Mouse (Mus musculus) brain, embryonic 14.5 days (tissue): Measurements from ENCODE around the gene Pim2.

Experiments
- CTCF ChIP-seq: fragments of 200-500 bp; IDR thresholded peaks from 2 replicates; pipeline ENCODE4 v1.5.1; 2012; ENCODE audit warnings: inconsistent platforms, mild to moderate bottlenecking, moderate library complexity, borderline replicate concordance; ENCODE audit not compliant: insufficient read depth, insufficient read length; ENCODE audit errors: extremely low read depth
- POLR2A ChIP-seq: fragments of 200-500 bp; IDR thresholded peaks from 2 replicates; pipeline ENCODE4 v1.6.1; 2012; ENCODE audit warnings: mild to moderate bottlenecking, inconsistent platforms, borderline replicate concordance; ENCODE audit not compliant: poor library complexity, insufficient read depth, insufficient read length, severe bottlenecking; ENCODE audit errors: extremely low read depth

DNA sequence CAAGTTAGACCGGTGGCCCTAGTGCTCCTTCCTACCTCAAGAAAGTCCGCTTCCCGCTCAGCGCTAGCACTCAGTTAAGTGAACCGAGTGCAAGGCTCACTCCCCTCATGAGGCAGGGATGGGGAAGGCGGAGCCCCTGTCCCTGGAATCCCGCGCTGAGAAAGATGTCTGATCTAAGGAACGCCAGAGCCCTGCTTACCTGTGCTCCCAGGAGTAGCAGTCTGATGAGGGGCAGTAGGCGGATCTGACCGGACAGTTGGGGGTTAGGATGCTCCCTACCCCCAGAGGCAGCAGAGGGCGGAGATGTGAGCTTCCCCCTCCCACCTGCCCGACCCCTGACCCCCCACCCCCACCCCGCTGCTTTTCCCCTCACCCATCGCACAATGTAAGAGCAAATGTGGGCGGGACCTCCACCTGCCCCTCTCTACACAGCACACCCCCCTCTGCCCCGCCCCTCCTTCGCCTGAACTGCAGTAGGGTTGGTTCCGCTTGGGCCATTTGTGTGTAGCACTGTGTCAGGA is 50.3 kb downstream of the Pim2 start, which contains the start of gene Eras:
- TF ChIP-seq CTCF (no peak), POLR2A (no peak)
